Mouse (Mus musculus) midbrain, embryonic 16.5 days (tissue): ENCODE data around the gene Efhd2. TPM values are rescaled to one million over a fixed set of nuclear protein-coding genes. Genes with fewer than 3 reads are reported as not detected.

Experiments
- ATAC-seq: fragments of 200-750 bp; cut with Nextera tagmentation; 2 replicates; pipeline ENCODE4 v1.8.0; 2017; ENCODE audit warnings: moderate TSS enrichment
- H3K27ac ChIP-seq: fragments of 300-500 bp; sonication (generic); 2 replicates; pipeline ENCODE4 v1.5.1; 2014; ENCODE audit warnings: mild to moderate bottlenecking, low read length, mixed read lengths
- H3K27me3 ChIP-seq: fragments of 300-500 bp; sonication (generic); 2 replicates; pipeline ENCODE4 v1.6.1; 2014; ENCODE audit warnings: low read depth, low read length, mixed read lengths; ENCODE audit not compliant: control insufficient read depth, insufficient read depth
- H3K36me3 ChIP-seq: fragments of 300-500 bp; sonication (generic); 2 replicates; pipeline ENCODE4 v1.6.1; 2014; ENCODE audit warnings: mild to moderate bottlenecking, low read length, moderate library complexity, mixed read lengths; ENCODE audit not compliant: control insufficient read depth, insufficient read depth
- H3K4me1 ChIP-seq: fragments of 300-500 bp; sonication (generic); 2 replicates; pipeline ENCODE4 v1.6.1; 2014; ENCODE audit warnings: mild to moderate bottlenecking, low read length, mixed read lengths; ENCODE audit not compliant: control insufficient read depth, insufficient read depth
- H3K4me2 ChIP-seq: fragments of 300-500 bp; sonication (generic); 2 replicates; pipeline ENCODE4 v1.6.1; 2014; ENCODE audit warnings: mild to moderate bottlenecking, low read length, mixed read lengths
- H3K4me3 ChIP-seq: fragments of 300-500 bp; sonication (generic); 2 replicates; pipeline ENCODE4 v1.5.1; 2014; ENCODE audit warnings: low read depth, mild to moderate bottlenecking, low read length, moderate library complexity, mixed read lengths
- H3K9ac ChIP-seq: fragments of 300-500 bp; sonication (generic); 2 replicates; pipeline ENCODE4 v1.6.1; 2014; ENCODE audit warnings: low read depth, low read length, mixed read lengths
- H3K9me3 ChIP-seq: fragments of 300-500 bp; sonication (generic); replicated peaks from 2 replicates; pipeline ENCODE4 v1.6.1; 2014; ENCODE audit warnings: mild to moderate bottlenecking, low read length, mixed read lengths; ENCODE audit not compliant: control insufficient read depth, poor library complexity, severe bottlenecking
- WGBS: fragments of 180-500 bp; shearing (Covaris S2); extraction: QIAGEN DNeasy Blood & Tissue Kit; methylation state at CpG from one replicate; pipeline ENCODE4 v1.1.7; 2014; 5-methylcytosine and 5-hydroxymethylcytosine counted together
- polyA plus RNA-seq: library from polyadenylated mRNA; unstranded; fragments of >200 nt; fragmentation: Nextera tagmentation; extraction: Ambion mirVana; gene quantifications from 2 replicates; pipeline ENCODE4 v1.2.1, GENCODE M21; 2015

The Efhd2 gene
- polyA plus RNA-seq, 1 experiment from 2014 or later, result 67.4 TPM

- WGBS, result 81% methylated on average over 9 of the region's 9 CpGs
- no peak overlapping the region for H3K4me2 ChIP-seq
- H3K4me3 ChIP-seq, result no peak overlapping the region
- H3K9ac ChIP-seq, result no peak overlapping the region
- H3K36me3 ChIP-seq, result no peaks in the 10 kb centered on the region
- no peaks in the 10 kb centered on the region for H3K9me3 ChIP-seq
- H3K4me1 ChIP-seq, result no peaks in the 10 kb centered on the region
- ATAC-seq, result no peak
- H3K27ac ChIP-seq, result no peak overlapping the region
- H3K27me3 ChIP-seq, result no peaks in the 10 kb centered on the region
These were observed 10.7 kb upstream of the Efhd2 start for GRCm38 (mm10) chr4:141885451-141885850.

- H3K9ac ChIP-seq, result no peak overlapping the region
- H3K4me2 ChIP-seq, result no peak overlapping the region
- no peak overlapping the region for H3K27ac ChIP-seq
- no peak for ATAC-seq
- H3K4me3 ChIP-seq, result no peak overlapping the region
- H3K27me3 ChIP-seq, result no peaks in the 10 kb centered on the region
- H3K4me1 ChIP-seq, result no peaks in the 10 kb centered on the region
- H3K36me3 ChIP-seq, result no peaks in the 10 kb centered on the region
- 85% methylated on average over 7 of the region's 7 CpGs for WGBS
- H3K9me3 ChIP-seq, result no peaks in the 10 kb centered on the region
These were observed 8.1 kb upstream of the Efhd2 start for GRCm38 (mm10) chr4:141882858-141883257.

- no peak overlapping the region for H3K4me2 ChIP-seq
- no peak for ATAC-seq
- H3K4me3 ChIP-seq, result no peak overlapping the region
- WGBS, result 76% methylated on average over 5 of the region's 5 CpGs
- H3K9me3 ChIP-seq, result no peaks in the 10 kb centered on the region
- H3K36me3 ChIP-seq, result no peaks in the 10 kb centered on the region
- no peak overlapping the region for H3K27ac ChIP-seq
- H3K27me3 ChIP-seq, result no peaks in the 10 kb centered on the region
- H3K4me1 ChIP-seq, result no peaks in the 10 kb centered on the region
- H3K9ac ChIP-seq, result no peak overlapping the region
These were observed 7.2 kb upstream of the Efhd2 start for GRCm38 (mm10) chr4:141881950-141882349.

GRCm38 (mm10) chr4:141881289-141881914, 6.7 kb upstream of the Efhd2 start:
- WGBS, result 63% methylated on average over 10 of the region's 10 CpGs
- no peak for ATAC-seq
- H3K27me3 ChIP-seq, result no peaks in the 10 kb centered on the region

DNA sequence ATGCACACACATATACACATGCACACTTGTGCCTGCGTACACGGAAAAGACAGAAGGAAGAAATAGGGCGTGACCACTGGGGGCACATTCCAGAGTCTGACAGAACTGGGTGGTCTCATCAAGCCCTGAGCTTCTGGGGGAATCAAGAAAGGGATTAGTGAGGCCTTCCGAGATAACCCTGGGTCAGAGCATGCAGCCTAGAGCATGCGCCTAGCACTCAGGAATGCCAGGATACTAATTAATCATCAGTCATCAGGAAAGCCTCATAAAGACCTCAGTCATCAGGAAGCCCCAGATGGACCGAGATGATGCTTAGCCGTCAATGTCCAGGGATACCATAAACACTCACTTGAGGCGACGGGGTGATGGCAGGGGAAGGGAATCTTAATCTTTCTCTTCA, 5.2 kb upstream of the Efhd2 start:
- no peak overlapping the region for H3K27ac ChIP-seq
- no peak overlapping the region for H3K4me3 ChIP-seq
- H3K4me2 ChIP-seq, result no peak overlapping the region
- no peak for ATAC-seq
- no peaks in the 10 kb centered on the region for H3K27me3 ChIP-seq
- peaks cover 4% of the 10 kb centered on the region; the same call in 1 of the 2 replicates for H3K4me1 ChIP-seq
- no peaks in the 10 kb centered on the region for H3K36me3 ChIP-seq
- H3K9ac ChIP-seq, result no peak overlapping the region
- WGBS, result 73% methylated on average over 9 of the region's 9 CpGs
- H3K9me3 ChIP-seq, result no peaks in the 10 kb centered on the region

More at GRCm38 (mm10) chr4:141881289-141881914, 6.7 kb upstream of the Efhd2 start:
- no peaks in the 10 kb centered on the region for H3K9me3 ChIP-seq
- H3K4me1 ChIP-seq, result no peaks in the 10 kb centered on the region
- H3K9ac ChIP-seq, result no peak overlapping the region
- no peak overlapping the region for H3K4me2 ChIP-seq
- H3K27ac ChIP-seq, result no peak overlapping the region
- no peak overlapping the region for H3K4me3 ChIP-seq
- no peaks in the 10 kb centered on the region for H3K36me3 ChIP-seq

DNA sequence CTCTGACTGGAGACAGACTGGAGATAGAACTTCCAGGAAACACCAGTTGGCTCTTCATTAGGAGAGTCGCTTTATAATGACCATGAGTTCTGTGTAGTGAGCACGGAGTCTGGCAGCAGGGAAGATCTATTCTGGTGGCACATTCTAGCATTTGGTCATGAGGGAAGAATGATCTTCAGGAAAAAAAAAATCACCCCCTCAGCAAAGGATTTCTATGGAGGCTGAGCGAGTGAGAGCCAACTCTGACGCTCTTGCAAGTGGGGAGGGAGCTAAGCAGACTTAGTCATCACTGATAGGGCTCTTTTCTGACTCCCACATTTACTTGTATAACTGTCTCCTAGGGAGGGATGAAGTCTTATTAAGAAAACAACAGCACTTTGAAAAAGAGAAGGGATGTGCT, 4.4 kb upstream of the Efhd2 start:
- Histone ChIP-seq H3K9ac (no peak overlapping the region), H3K4me1 (peaks cover 5% of the 10 kb centered on the region; the same call in 1 of the 2 replicates), H3K4me3 (no peak overlapping the region), H3K9me3 (no peaks in the 10 kb centered on the region), H3K4me2 (no peak overlapping the region), H3K27me3 (no peaks in the 10 kb centered on the region), H3K27ac (no peak overlapping the region), H3K36me3 (no peaks in the 10 kb centered on the region)
- ATAC-seq, result no peak
- WGBS, result 83% methylated on average over 4 of the region's 4 CpGs

DNA sequence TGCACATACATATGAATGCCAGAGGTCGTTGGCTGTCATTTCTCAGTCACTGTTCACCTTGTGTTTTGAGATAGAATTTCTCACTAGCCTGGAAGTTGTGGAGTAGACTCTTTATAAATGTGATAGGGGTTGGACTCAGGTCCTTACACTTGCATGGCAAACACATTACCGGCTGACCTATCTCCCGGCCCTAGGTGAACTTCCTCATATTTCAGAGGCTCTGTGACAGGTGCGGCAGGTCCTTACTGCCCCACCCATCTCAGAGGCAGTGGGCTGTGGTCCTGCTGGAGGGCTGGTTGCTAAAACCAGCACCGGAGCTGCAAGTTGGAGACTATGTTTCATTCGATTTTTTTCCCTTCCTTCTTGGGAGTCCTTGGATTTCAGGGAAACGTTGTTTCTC, 3.9 kb upstream of the Efhd2 start:
- H3K4me1 ChIP-seq, result peaks cover 9% of the 10 kb centered on the region
- no peak overlapping the region for H3K4me2 ChIP-seq
- H3K4me3 ChIP-seq, result no peak overlapping the region
- no peaks in the 10 kb centered on the region for H3K9me3 ChIP-seq
- no peaks in the 10 kb centered on the region for H3K27me3 ChIP-seq
- no peak for ATAC-seq
- H3K27ac ChIP-seq, result no peak overlapping the region
- no peak overlapping the region for H3K9ac ChIP-seq
- H3K36me3 ChIP-seq, result no peaks in the 10 kb centered on the region
- WGBS, result 82% methylated on average over 7 of the region's 7 CpGs

DNA sequence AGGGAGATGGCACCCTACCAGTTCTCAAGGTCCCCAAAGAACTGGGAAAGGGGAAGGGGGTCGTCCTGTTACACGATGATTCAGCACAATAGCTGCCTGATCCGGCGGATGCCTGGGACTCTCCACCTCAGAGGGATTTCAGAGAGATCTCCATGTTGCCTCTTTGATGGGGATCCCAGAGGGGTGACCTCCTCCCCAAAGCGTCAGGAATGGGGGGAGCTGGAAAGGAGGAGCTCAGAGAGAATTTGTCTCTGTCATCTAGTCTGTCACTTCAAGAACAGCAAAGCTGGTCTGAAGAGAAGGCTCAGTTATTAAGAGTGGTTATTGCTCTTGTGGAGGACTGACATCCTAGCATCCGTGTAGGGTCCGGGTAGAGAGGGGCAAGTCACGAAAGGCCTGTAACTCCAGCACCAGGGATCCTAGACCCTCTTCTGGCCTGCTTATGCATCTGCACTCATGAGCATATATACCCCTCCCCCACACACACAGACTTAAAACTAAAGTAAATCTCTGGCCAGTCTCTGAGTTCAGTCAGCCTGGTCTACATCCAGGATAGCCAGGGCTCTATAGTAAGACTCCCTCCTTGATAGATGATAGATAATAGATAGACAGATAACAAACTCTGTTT, 875 bp upstream of the Efhd2 start:
- peaks cover 38% of the 10 kb centered on the region for H3K4me1 ChIP-seq
- no peaks in the 10 kb centered on the region for H3K9me3 ChIP-seq
- 11% methylated on average over 8 of the region's 8 CpGs for WGBS
- H3K27me3 ChIP-seq, result no peaks in the 10 kb centered on the region
- ATAC-seq, result peak; percentile 33; the same call in 1 of the 2 replicates
- H3K4me2 ChIP-seq, result peak overlapping the region; percentile 94
- no peaks in the 10 kb centered on the region for H3K36me3 ChIP-seq
- H3K27ac ChIP-seq, result peak overlapping the region; percentile 88
- peak overlapping the region; percentile 83 for H3K4me3 ChIP-seq
- peak overlapping the region; percentile 87 for H3K9ac ChIP-seq

- Histone ChIP-seq H3K36me3 (no peaks in the 10 kb centered on the region), H3K27me3 (no peaks in the 10 kb centered on the region), H3K9me3 (no peaks in the 10 kb centered on the region), H3K27ac (peak overlapping the region; percentile 88), H3K4me3 (peak overlapping the region; percentile 83), H3K4me2 (peak overlapping the region; percentile 94), H3K4me1 (peaks cover 42% of the 10 kb centered on the region), H3K9ac (peak overlapping the region; percentile 87)
- WGBS, result 2% methylated on average over 19 of the region's 19 CpGs
- peak; percentile 6 for ATAC-seq
These were observed 564 bp downstream of the Efhd2 start for GRCm38 (mm10) chr4:141874111-141874600.
